Mouse (Mus musculus): ENCODE results near the gene Psen1.

Gene Psen1

GRCm38 (mm10) chr12:83708160-83709092, 20.5 kb downstream of the Psen1 start:
- TF ChIP-seq GATA4 (IDR thresholded peaks at IDR 0.05; ENCODE audit: insufficient replicate concordance, low read length) = no peak

- TF ChIP-seq GATA4 (IDR thresholded peaks at IDR 0.05; ENCODE audit: insufficient replicate concordance, low read length) = no peak
These were observed 22.0 kb downstream of the Psen1 start for GRCm38 (mm10) chr12:83709934-83710333.

- no peak for TF ChIP-seq GATA4 (IDR thresholded peaks at IDR 0.05; ENCODE audit: insufficient replicate concordance, low read length)
These were observed 25.8 kb downstream of the Psen1 start for GRCm38 (mm10) chr12:83713749-83714148.

- no peak for TF ChIP-seq GATA4 (IDR thresholded peaks at IDR 0.05; ENCODE audit: insufficient replicate concordance, low read length)
These were observed 28.6 kb downstream of the Psen1 start for GRCm38 (mm10) chr12:83716416-83717184.

- TF ChIP-seq GATA4 (IDR thresholded peaks at IDR 0.05; ENCODE audit: insufficient replicate concordance, low read length) = no peak
These were observed 31.5 kb downstream of the Psen1 start for GRCm38 (mm10) chr12:83719431-83719830.

- TF ChIP-seq GATA4 (IDR thresholded peaks at IDR 0.05; ENCODE audit: insufficient replicate concordance, low read length) = no peak
These were observed 33.3 kb downstream of the Psen1 start for GRCm38 (mm10) chr12:83721281-83721680.

- TF ChIP-seq GATA4 (IDR thresholded peaks at IDR 0.05; ENCODE audit: insufficient replicate concordance, low read length) = no peak
These were observed 35.1 kb downstream of the Psen1 start for GRCm38 (mm10) chr12:83723037-83723436.

- TF ChIP-seq GATA4 (IDR thresholded peaks at IDR 0.05; ENCODE audit: insufficient replicate concordance, low read length) = no peak
These were observed 38.8 kb downstream of the Psen1 start for GRCm38 (mm10) chr12:83726510-83727308.

GRCm38 (mm10) chr12:83732225-83732624, 44.3 kb downstream of the Psen1 start:
- no peak for TF ChIP-seq GATA4 (IDR thresholded peaks at IDR 0.05; ENCODE audit: insufficient replicate concordance, low read length)

GRCm38 (mm10) chr12:83734047-83734446, 46.1 kb downstream of the Psen1 start:
- TF ChIP-seq GATA4 (IDR thresholded peaks at IDR 0.05; ENCODE audit: insufficient replicate concordance, low read length) = no peak

- no peak for TF ChIP-seq GATA4 (IDR thresholded peaks at IDR 0.05; ENCODE audit: insufficient replicate concordance, low read length)
These were observed 48.3 kb downstream of the Psen1 start for GRCm38 (mm10) chr12:83736236-83736635.

- TF ChIP-seq GATA4 (IDR thresholded peaks at IDR 0.05; ENCODE audit: insufficient replicate concordance, low read length) = no peak
These were observed 50.7 kb downstream of the Psen1 start for GRCm38 (mm10) chr12:83738651-83739050.

GRCm38 (mm10) chr12:83741722-83742121, 53.8 kb downstream of the Psen1 start:
- TF ChIP-seq GATA4 (IDR thresholded peaks at IDR 0.05; ENCODE audit: insufficient replicate concordance, low read length) = no peak

GRCm38 (mm10) chr12:83742834-83743233, 54.9 kb downstream of the Psen1 start:
- TF ChIP-seq GATA4 (IDR thresholded peaks at IDR 0.05; ENCODE audit: insufficient replicate concordance, low read length) = no peak

GRCm38 (mm10) chr12:83743712-83744111, 55.8 kb downstream of the Psen1 start:
- TF ChIP-seq GATA4 (IDR thresholded peaks at IDR 0.05; ENCODE audit: insufficient replicate concordance, low read length) = no peak
